Mouse (Mus musculus): Measurements from ENCODE around the gene Baz1b. TPM values are rescaled to one million over a fixed set of nuclear protein-coding genes. Genes with fewer than 3 reads are reported as not detected.

Gene Baz1b
- total and polyA plus RNA-seq, 2 experiments from 2014 or later: 11.9 to 30.0 TPM

DNA sequence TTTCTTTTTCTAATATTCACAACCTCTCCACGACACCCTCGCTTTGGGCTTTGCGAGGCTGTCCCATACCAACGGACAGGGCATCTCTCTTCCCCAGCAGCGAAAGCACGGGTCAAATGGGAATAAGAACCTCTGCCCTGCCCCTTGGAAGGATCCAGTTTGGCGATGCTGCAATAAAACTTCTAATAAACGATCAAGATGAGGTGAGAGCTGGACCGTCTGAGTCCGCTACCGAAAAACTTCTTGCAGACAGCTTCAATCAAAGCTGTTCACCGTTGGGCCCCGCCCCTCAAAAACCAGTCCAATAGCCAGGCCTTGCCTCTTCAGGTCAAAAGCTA is 38.4 kb upstream of the Baz1b start:
- WGBS: under 1% methylated on average over 13 of the region's 13 CpGs
- peak overlapping the region; percentile 60 for H3K9ac ChIP-seq (replicated peaks; ENCODE audit: low read depth, low read length)
- TF ChIP-seq CTCF (IDR thresholded peaks at IDR 0.05; ENCODE audit: low read depth) (no peak), EP300 (IDR thresholded peaks at IDR 0.05; ENCODE audit: low read depth) (no peak)
- no peaks in the 10 kb centered on the region for H3K27me3 ChIP-seq (ENCODE audit: control insufficient read depth, insufficient read depth, low read length)
- DNase-seq (ENCODE audit: low spot score) (no peak), ATAC-seq (ENCODE audit: insufficient read depth, low read depth) (no peak)
- peak overlapping the region; percentile 91 for H3K4me3 ChIP-seq (ENCODE audit: low read depth, low read length)
- peak overlapping the region; percentile 82 for H3K27ac ChIP-seq (ENCODE audit: low read depth)
- H3K9me3 ChIP-seq (replicated peaks; ENCODE audit: control insufficient read depth, low read length): no peaks in the 10 kb centered on the region
- peaks cover 12% of the 10 kb centered on the region; the same call in 1 of the 2 replicates for H3K36me3 ChIP-seq (replicated peaks; ENCODE audit: control insufficient read depth, insufficient read depth, low read length)
- H3K4me2 ChIP-seq (ENCODE audit: low read depth, low read length): peak overlapping the region; percentile 94
- H3K4me1 ChIP-seq (ENCODE audit: control insufficient read depth, insufficient read depth): peaks cover 9% of the 10 kb centered on the region; the same call in 1 of the 2 replicates

DNA sequence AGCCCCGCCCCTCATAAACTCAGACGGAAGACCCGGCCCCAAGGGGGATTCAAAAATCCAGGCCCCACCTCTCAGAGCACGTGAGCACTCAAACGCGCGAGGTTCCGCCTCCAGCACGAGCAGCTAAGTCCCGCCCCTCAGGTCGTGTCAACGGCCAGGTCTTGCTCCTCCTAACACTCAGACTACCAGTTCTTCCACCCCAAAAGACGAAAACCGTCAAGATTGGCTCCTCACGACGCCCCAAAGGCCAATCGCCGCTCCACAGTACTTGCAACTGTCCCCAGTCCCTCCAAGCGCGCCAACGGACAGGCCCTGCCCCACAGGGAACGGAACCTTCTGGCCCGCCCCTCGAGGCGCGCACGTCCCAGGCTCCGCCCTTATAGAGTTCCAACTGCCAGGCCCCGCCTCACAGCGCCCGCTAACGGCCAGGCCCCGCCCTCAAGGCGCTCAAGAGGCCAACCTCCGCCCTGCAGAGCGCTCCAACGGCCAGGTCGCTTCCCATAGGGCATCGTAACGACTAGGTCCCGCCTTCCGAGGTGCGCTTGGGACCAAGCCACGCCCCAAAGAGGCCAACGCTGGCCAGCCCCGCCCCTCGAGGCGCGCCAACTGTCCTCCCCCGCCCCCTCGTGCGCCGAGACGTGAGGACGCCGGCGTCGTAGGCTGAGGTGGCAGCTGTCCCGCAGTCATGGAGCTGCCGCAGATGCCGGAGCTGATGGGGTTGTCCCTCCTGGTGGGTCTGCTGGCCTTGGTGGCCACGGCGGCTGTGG is 37.8 kb upstream of the Baz1b start, which contains the start of gene Tbl2:
TSS of gene Tbl2 (plus strand) at position 605 of the 767 bp plus-strand sequence.
- TF ChIP-seq CTCF (IDR thresholded peaks at IDR 0.05; ENCODE audit: low read depth) (no peak), EP300 (IDR thresholded peaks at IDR 0.05; ENCODE audit: low read depth) (no peak; the same call in 1 of the 2 replicates)
- H3K4me1 ChIP-seq (ENCODE audit: control insufficient read depth, insufficient read depth): peaks cover 9% of the 10 kb centered on the region; the same call in 1 of the 2 replicates
- ATAC-seq (ENCODE audit: insufficient read depth, low read depth) (peak; percentile 97), DNase-seq (ENCODE audit: low spot score) (peak; percentile 100)
- peak within 1 kb of the TSS; percentile 76 for H3K9ac ChIP-seq (replicated peaks; ENCODE audit: low read depth, low read length)
- H3K27ac ChIP-seq (ENCODE audit: low read depth): peak within 1 kb of the TSS; percentile 82
- peak within 1 kb of the TSS; percentile 91 for H3K4me3 ChIP-seq (ENCODE audit: low read depth, low read length)
- H3K36me3 ChIP-seq (replicated peaks; ENCODE audit: control insufficient read depth, insufficient read depth, low read length): peaks cover 17% of the 10 kb centered on the region
- under 1% methylated on average over 62 of the region's 63 CpGs for WGBS
- H3K27me3 ChIP-seq (ENCODE audit: control insufficient read depth, insufficient read depth, low read length): no peaks in the 10 kb centered on the region
- H3K9me3 ChIP-seq (replicated peaks; ENCODE audit: control insufficient read depth, low read length): no peaks in the 10 kb centered on the region
- peak within 1 kb of the TSS; percentile 94 for H3K4me2 ChIP-seq (ENCODE audit: low read depth, low read length)

DNA sequence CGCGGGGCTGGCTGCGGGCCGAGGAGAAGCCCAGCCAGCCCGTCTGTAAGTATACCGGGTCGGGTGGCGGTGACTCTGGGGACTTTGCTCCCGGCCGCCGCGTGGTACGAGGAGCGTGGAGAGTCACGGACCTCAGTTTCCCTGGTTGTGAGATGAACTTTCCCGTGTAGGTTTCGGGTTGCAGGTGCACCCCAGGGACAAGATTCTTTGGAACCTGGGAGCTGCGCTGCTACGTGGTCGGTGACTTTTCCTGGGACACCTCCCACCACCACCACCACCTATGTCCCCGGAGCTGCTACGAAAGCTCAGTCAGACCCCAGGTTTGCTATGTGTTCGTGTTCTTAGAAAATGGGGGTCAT is 37.3 kb upstream of the Baz1b start:
- Histone ChIP-seq H3K9me3 (replicated peaks; ENCODE audit: control insufficient read depth, low read length) (no peaks in the 10 kb centered on the region), H3K9ac (replicated peaks; ENCODE audit: low read depth, low read length) (peak overlapping the region; percentile 76), H3K4me2 (ENCODE audit: low read depth, low read length) (peak overlapping the region; percentile 94), H3K27ac (ENCODE audit: low read depth) (peak overlapping the region; percentile 82), H3K27me3 (ENCODE audit: control insufficient read depth, insufficient read depth, low read length) (no peaks in the 10 kb centered on the region), H3K36me3 (replicated peaks; ENCODE audit: control insufficient read depth, insufficient read depth, low read length) (peaks cover 22% of the 10 kb centered on the region), H3K4me3 (ENCODE audit: low read depth, low read length) (peak overlapping the region; percentile 91), H3K4me1 (ENCODE audit: control insufficient read depth, insufficient read depth) (peaks cover 9% of the 10 kb centered on the region; the same call in 1 of the 2 replicates)
- WGBS: 0% methylated on average over 23 of the region's 23 CpGs
- DNase-seq (ENCODE audit: low spot score) (no peak), ATAC-seq (ENCODE audit: insufficient read depth, low read depth) (no peak)
- TF ChIP-seq EP300 (IDR thresholded peaks at IDR 0.05; ENCODE audit: low read depth) (no peak), CTCF (IDR thresholded peaks at IDR 0.05; ENCODE audit: low read depth) (no peak)

DNA sequence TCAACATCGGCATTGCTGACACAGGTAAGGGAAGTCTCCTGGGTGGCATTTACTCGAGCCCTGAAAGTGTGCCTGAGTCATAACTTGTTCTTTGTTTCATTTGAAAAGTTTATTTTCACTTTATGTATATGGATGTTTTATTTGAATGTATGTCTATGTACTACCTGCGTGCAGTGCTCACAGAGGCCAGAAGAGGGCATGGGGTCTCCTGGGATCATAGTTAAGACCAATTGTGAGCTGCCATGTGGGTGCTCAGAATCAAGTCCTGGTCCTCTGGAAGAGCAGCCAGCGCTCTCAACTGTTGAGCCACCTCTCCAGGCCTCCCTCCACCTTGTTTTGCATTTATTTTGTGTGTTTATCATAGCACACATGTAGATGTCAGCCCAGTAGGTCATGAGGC is 30.6 kb upstream of the Baz1b start:
- ATAC-seq (ENCODE audit: insufficient read depth, low read depth) (no peak), DNase-seq (ENCODE audit: low spot score) (no peak)
- no peaks in the 10 kb centered on the region for H3K4me1 ChIP-seq (ENCODE audit: control insufficient read depth, insufficient read depth)
- no peak overlapping the region for H3K4me3 ChIP-seq (ENCODE audit: low read depth, low read length)
- TF ChIP-seq EP300 (IDR thresholded peaks at IDR 0.05; ENCODE audit: low read depth) (no peak), CTCF (IDR thresholded peaks at IDR 0.05; ENCODE audit: low read depth) (no peak)
- H3K36me3 ChIP-seq (replicated peaks; ENCODE audit: control insufficient read depth, insufficient read depth, low read length): peaks cover 87% of the 10 kb centered on the region
- no peak overlapping the region for H3K27ac ChIP-seq (ENCODE audit: low read depth)
- no peak overlapping the region for H3K9ac ChIP-seq (replicated peaks; ENCODE audit: low read depth, low read length)
- H3K4me2 ChIP-seq (ENCODE audit: low read depth, low read length): no peak overlapping the region
- WGBS: 98% methylated on average over 4 of the region's 4 CpGs
- no peaks in the 10 kb centered on the region for H3K27me3 ChIP-seq (ENCODE audit: control insufficient read depth, insufficient read depth, low read length)
- H3K9me3 ChIP-seq (replicated peaks; ENCODE audit: control insufficient read depth, low read length): no peaks in the 10 kb centered on the region

DNA sequence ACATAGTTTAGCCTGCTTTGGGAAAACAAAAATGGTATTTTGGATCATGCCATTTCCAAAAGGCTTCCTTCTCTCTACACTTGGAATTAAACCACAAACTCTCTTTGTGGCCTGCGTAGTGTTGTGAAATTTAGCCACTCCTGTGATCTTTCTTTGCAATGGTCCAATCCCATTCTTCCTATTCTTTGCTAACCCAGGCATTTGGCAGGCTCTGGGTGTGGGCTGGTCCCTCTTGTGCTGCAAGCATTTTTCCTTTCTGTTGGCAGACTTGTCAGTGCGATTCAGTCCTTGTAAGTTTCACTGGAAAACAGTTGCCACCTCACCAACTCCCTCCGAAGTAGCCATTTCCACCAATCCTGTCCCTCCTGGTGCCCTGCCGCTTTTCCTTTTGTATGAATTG is 25.8 kb upstream of the Baz1b start:
- Histone ChIP-seq H3K4me3 (ENCODE audit: low read depth, low read length) (no peak overlapping the region), H3K27ac (ENCODE audit: low read depth) (no peak overlapping the region), H3K9me3 (replicated peaks; ENCODE audit: control insufficient read depth, low read length) (no peaks in the 10 kb centered on the region), H3K4me2 (ENCODE audit: low read depth, low read length) (no peak overlapping the region), H3K27me3 (ENCODE audit: control insufficient read depth, insufficient read depth, low read length) (no peaks in the 10 kb centered on the region), H3K36me3 (replicated peaks; ENCODE audit: control insufficient read depth, insufficient read depth, low read length) (peaks cover 65% of the 10 kb centered on the region), H3K4me1 (ENCODE audit: control insufficient read depth, insufficient read depth) (no peaks in the 10 kb centered on the region), H3K9ac (replicated peaks; ENCODE audit: low read depth, low read length) (no peak overlapping the region)
- no peak for DNase-seq (ENCODE audit: low spot score)
- 90% methylated on average over 4 of the region's 4 CpGs for WGBS
- no peak for ATAC-seq (ENCODE audit: insufficient read depth, low read depth)
- TF ChIP-seq EP300 (IDR thresholded peaks at IDR 0.05; ENCODE audit: low read depth) (no peak), CTCF (IDR thresholded peaks at IDR 0.05; ENCODE audit: low read depth) (no peak)
